Mouse (Mus musculus): ENCODE measurements around the gene Hadha.

- no peak for TF ChIP-seq CTCF (IDR thresholded peaks at IDR 0.05; ENCODE audit: low read depth)
- TF ChIP-seq EP300 (optimal IDR thresholded peaks at IDR 0.05) = no peak
Observed at GRCm38 (mm10) chr5:30105668-30106300, 49.2 kb downstream of the Hadha start, which contains the start of gene 3110082J24Rik.
